Mouse (Mus musculus) stomach, postnatal 0 days (tissue): ENCODE measurements at regions not wholly inside any gene's neighbourhood (a gene's known extent, or its start where the extent isn't known, plus 50 kb on each side); places are given as distances from the start of the nearest gene placed in this dataset.

Experiments used
- CTCF ChIP-seq: IDR thresholded peaks from 2 replicates; pipeline ENCODE4 v1.5.1; 2016; ENCODE audit warnings: antibody characterized with exemption, low read depth, mild to moderate bottlenecking, moderate library complexity
- EP300 ChIP-seq: optimal IDR thresholded peaks from 2 replicates; pipeline ENCODE3; 2016; ENCODE audit warnings: antibody characterized with exemption

DNA sequence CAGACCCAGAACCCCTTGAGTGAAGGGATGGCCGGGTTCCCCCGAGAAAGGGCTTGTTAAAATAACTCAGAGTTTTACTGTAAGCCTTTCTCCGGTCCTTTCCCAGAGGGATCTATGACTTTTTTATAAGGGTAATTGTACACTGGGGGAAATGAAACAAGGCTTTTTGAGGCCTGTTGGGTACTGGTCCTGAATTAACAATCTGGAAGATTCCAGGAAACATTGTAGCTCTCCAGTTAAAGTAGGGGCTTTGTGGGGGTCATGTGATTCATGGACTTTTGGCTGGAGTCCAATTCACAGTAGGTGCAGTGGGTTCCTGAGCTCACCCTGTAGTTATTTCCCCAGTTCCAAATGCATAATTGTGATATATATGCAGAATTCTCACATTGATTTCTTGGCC is 77.1 kb upstream of the Fndc3a start:
- no peak for TF ChIP-seq CTCF
- TF ChIP-seq EP300 = no peak
